Mouse (Mus musculus) layer of hippocampus, postnatal 36 days (tissue): ENCODE measurements around the gene Tmem17. TPM values are rescaled to one million over a fixed set of nuclear protein-coding genes. Genes with fewer than 3 reads are reported as not detected.

Source experiments
- DNase-seq, 2 experiments: peaks; one replicate each; pipeline ENCODE4 v3.0.0; 2022
- total RNA-seq, 2 experiments: library from RNA; stranded (reverse); gene quantifications; 2 replicates each; pipeline ENCODE4 v1.2.3; 2021

The Tmem17 gene
- 1 to 10 TPM; 4.6 to 5.3 TPM for total RNA-seq

DNA sequence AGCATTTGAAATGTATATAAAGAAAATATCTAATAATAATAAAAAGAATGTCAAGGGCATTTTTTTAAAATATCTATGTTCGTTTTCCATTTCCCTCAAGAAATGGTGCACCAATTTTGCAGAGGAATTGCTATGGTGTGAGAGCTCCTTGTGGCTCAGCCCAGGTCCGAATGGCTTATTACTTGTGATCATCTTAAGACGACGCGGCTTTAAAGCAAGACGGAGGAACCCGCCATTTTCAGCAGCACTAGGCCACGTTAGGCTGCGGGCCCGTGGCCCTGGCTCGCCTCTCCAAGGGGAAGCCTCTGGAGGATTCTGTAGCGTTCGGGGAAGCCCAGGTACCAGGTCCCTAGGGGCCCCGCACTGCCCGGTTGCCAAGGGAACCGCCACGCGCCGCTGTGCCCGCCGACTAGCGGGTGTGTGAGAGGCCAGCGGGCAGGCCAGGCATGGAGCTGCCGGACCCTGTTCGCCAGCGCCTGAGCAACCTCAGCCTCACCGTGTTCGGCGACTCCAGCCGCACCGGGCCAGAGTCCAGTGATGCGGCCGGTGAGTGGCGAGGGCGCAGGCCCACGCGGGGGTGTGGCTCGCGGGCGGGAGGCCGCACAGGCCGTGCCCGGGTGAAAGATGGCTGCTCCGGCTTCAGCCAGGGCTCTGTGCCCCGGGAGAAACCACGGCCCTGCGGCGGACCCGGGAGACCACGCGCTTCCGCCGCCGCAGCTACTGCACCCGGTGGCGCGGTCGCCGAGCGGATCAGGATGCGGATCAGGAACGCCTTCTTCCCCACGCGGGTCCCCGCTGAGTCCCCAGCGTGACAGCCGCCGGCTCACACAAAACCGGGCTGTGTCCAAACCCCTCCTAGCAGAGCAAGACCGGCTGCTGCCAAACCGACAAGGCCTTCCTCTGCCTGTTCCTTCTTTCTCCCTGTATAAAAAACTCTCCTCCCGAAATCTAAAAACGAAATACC, at the start of gene Tmem17:
TSS of gene Tmem17 (plus strand) at position 51 of the 964 bp plus-strand sequence.
- DNase-seq = peak; percentile 87

DNA sequence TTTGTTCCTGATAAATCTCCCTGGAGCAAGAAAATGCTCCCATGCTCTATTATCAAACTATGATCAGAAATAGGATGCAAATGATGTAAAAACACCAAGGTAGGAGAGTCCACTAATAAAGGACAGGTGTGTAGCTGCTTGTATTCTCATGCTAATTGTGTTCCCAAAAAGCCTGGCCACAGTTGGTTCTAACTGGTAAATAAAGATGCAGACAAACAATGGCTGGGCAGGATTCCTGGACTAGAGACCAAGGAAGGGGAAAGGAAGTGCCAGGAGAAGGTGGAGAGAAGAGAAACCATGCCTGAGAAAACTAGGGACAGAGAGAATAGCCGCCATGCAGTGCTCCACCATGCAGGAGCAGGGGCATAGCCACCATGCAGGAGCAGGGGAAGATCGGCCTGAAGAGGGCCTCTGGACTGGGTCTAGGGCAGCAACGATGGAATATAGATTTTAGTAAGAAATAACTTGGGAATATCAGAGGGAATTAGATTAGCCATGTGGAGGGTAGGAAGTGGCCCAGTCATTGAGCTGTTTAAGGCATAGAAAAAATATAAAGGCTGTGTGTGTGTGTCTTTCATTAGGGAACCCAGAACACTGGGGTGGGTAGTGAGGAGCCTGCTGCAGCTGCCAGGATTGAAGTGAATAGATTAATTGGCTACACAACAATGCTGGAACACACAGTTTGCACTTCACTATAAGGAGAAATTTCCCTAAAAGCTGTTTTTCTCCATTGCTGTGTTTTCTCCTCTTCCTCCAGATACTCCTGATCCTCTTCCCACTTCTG, 31.9 kb upstream of the Tmem17 start:
- DNase-seq = no peak

DNA sequence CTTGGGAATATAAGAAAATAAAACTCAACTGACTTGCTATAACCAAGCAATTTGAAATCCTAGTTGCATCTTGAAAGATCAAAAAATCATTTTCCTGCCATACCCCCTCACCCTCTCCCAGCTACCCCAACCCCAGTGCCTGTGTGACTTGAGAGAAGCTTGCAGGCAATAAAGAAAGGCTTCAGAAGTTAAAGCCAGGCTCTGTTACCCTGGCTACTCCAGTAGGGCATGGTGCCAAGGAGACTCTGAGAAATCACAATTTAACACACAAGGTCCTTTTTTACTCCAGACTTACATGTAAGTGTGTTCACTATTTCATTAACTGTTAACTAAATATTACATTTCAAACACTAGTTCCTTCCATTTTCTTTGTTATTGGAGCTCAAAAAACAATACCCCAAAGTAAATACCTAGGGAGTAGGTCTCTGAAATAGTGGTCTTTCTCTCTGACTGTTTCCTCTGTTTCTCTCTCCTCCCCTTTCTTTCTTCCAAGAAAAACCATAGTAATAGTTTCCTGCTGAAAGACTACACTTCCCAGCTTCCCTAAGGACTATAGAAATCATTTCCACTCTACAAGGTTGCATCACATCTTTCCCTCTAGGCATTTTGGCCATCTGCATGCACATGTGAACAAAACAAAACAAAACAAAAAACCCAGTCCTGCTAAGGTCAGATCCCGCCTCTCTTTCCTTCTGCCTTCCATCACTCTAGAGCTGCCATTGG, 30.1 kb upstream of the Tmem17 start:
- DNase-seq = no peak

DNA sequence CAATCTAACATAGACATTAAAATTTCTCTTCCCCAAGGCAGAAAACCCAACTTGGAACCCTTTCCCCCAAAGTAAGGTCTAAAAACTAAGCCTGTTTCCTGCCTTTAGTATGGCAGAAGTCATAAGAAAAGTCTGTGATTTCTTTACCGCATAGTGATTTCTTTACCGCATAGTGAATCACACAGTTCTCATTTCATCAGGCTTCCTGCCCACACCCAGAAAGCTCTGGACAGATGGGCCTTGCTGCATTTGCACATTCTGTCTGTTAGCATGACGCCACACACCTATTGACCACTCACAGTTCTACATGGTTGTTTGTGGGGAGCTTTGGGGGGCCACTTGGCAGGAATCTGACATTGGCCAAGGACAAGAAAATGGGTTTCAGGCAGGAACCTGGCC, 29.5 kb upstream of the Tmem17 start:
- DNase-seq = no peak

DNA sequence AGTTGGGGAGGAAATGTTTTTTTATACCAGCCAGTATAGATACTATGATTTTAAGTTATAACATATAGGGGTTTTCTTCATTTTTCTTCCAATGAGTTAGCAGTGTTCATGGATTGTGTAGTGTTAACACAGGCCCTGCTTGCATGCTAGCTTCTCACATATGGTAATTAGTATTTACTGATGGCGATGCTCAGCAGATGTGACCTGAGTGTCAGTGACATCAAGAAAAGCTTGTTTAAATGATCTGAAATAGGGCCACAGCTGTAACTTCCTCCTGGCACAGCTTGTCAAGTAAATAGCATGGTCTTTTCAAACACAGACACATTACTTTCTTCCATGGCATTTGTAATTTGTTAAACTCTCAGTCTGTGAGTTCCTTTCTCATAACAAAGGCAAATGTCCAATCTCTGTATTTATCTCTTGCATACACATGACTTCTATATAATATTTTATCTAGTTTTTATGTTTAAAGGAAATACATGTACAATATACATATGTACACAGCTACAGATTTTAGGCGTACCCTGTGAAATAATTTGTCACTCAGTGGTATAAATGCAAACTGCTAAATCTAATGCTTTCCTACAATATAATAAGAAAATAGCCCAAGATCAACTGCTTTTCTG, 18.1 kb upstream of the Tmem17 start:
- DNase-seq = no peak

DNA sequence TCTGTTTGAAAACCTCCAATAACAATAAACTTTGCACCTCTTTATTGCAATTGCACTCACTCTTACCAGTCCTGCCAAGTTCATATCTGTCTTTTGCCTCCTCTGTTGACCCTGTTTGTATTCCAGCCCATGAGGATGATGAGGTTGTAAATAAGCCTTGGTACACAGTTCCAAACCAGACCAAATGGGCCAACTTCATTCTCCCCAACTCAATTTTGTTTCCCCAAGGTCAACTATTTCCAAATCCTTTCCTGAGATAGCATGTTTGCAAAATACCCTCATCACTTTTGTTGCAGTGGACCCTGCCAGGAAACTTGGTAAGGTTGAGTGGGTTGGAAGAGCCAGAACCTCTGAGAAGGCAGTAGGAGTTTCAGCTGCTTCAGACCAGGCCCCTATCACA, 16.9 kb upstream of the Tmem17 start:
- no peak for DNase-seq

DNA sequence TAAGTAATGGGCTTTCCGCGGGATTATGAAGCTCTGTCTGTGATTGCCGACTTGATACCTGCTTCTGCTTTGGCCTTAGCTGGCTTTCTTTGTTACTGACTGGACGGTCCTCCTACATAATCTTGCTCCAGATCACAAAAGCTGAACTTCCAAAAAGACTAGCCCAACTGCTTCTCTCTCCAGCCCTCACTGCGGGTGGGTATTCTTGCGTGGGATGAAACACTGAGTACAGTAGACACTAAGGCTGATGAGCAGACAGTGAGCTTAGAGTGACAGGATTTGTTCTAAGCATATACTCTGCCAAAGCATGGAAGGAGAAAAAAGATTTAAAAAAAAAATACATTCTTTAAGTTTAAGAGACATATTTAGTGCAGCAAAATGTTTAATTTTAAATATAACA, 12.5 kb upstream of the Tmem17 start:
- DNase-seq = no peak

DNA sequence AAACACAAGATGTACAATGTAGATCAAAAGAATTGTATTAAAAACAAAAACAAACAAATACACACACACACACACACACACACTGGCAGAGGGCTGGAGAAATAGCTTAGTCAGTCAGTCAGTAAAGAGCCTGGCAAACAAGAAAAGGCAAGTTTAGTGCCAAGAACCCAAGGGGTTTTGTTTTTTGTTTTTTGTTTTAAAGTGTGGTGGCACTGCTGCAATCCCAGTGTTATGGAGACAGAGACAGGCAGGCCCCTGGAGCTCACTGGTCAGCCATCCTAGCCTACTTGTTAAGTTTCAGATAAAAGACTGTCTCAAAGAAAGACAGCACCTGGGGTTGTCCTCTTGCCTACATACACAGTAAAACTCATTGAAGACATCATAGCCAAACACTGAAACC, 12.0 kb upstream of the Tmem17 start:
- DNase-seq = no peak

DNA sequence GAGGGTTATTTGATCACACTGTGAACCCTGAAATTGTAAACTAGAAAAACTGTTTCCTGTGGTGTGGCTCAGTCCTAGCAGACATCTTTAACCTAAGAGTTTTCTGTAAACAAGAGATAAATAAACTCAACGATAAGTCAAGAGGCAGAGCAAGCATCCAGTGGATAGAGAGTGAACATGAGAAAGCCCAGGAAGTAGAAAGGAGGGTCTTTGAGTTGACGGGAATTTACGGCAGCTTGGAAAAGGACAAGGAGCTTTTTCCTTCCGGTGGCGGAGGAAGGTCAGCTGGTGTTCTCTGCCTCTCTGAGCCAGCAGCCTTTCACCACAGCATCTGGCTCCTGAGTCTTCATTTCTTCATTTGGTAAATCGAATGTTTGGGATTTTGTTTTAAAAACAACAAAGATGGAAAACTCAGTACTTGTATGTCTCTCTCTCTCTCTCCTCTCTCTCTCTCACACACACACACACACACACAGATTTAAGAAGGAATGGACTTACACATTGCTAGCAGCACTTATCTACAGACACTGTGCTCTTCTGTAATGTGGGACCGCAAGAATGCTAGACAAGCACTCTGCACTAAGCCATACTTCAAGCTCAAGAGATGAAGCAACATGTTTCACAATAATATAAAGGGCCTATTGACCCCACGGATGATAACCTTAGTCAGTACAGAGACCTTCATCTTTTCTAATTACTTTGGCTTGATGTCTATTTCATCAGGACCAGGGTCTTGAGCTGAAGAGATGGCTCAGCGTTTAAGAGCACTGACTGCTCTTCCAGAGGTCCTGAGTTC, 10.9 kb upstream of the Tmem17 start:
- no peak for DNase-seq

DNA sequence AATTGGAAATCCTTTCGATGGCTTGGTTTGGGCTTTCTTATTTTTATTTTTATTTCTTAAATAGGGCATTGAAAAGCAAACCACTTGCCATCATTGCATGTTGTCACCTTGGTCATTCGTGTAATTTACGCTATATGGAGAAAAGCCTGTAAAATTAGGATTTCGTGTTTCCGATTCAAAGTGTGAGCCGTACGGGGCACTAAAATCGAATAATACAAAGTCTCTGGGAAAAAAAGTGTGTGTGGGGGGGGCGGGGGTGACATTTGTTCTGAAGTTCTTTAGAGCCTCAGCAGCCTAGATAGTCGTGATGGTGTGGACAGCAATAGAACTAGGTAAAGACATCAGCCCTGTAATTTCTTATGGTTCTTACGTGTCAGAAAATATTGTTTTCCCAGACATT, 1.2 kb downstream of the Tmem17 start:
- DNase-seq = no peak

DNA sequence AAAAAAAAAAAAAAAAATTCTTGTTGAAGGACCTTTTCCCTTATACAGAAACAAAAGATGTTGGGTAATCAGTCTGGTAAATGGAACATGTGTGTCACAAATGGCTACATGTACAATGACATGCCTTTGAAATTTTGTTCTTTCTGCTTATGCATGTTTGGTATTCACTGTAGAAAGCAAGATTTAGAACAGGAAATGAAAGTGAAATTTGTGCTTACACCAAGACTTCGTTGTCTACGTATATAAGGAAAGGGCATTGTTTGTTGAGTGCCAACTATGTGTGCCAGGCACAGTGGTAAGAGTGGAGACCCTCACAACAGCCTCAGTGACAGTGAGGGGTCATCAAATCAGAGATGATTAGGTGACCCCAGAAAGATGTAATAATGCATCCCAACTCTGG, 3.2 kb downstream of the Tmem17 start:
- no peak for DNase-seq

DNA sequence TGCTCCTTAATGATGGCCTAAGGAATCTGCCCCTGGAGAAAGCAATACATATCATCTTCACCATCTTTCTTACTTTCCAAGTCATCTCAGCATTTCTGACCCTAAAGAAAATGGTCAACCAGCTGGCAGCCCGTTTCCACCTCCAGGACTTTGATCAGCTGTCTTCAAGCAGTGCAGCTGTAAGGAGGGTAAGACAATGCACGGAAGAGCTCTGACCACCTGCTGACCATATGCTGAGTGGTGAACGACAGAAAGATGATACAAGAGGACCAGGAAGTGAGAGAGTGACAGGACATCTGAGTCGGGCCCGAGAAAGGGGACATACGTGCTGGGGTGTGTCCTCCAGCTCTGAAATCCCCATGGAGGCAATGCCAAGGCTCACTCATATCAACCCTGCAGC, 6.6 kb downstream of the Tmem17 start:
- no peak for DNase-seq

DNA sequence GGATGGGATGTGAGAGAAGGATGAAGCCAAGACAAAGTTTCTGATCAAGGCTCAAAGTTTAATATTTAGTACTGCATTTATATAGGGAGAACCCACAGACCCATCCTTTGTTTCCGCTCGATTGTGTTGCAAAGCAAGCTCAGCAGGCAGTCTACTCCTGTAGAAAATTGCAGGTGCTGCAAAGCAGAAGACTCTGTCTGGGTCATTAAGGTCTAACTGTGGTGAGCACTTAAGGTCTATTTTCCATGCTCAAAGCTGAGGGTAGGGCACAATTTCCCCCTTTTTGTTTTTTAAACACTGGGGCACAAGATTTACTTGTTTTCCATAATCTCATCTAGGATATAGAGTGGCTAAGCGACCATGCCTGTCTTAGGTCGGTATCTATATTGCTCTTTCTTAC, 8.4 kb downstream of the Tmem17 start:
- no peak for DNase-seq

DNA sequence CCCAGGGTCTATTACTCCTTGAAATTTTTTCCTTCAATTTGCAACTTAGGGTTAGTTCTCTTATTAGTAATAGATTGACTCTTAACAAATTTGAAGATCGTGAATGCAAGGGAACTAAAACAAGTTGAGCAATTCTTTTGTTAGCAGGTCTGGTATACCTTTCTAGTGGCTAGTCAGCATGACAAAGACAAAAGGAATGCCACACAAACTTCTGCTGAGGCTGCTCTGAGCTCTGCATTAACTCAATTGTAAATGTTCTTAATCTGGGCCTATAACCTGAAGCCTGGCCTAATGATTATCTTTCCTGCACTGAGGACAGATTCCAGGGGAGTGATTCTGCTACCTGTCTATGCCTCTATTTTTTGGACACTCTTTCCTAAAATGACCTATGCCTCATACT, 12.7 kb downstream of the Tmem17 start:
- DNase-seq = no peak

DNA sequence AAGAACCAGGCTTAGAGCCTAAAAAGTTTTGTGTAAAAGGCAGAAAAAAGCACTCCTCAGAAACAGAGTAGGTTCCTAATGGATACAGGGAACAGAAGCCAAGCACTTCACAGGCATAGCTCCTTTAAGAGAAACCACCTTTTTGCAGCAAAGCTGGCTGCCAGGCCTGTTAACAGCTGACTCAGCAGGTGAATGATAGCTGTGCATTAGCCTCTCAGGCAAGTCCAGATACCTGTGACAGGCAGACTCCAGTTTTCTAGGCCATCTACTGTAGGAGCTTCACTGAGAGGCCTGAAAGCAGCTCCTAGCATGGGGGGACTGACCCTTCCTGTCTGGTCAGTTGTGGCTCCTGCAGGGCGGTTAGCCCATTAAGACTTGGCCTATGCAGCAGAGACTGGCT, 28.7 kb downstream of the Tmem17 start:
- no peak for DNase-seq

DNA sequence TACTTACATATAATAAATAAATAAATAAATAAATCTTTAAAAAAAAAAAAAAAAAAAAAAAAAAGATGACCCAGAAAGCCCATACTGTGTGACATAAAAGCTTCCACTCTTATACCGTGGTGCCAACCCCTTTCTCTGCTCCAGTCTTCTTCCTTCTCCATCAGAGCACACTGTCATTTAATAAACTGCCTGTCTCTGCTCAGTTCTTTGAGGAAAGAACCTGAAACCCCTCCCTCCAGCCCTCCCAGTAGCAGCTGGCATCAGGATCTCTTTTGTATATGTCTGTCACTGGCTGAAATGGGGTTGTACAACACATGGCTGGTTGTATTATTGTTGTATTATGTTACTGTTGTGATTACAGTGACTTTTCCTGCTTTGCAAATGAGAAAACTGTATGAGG, 48.2 kb downstream of the Tmem17 start:
- no peak for DNase-seq

DNA sequence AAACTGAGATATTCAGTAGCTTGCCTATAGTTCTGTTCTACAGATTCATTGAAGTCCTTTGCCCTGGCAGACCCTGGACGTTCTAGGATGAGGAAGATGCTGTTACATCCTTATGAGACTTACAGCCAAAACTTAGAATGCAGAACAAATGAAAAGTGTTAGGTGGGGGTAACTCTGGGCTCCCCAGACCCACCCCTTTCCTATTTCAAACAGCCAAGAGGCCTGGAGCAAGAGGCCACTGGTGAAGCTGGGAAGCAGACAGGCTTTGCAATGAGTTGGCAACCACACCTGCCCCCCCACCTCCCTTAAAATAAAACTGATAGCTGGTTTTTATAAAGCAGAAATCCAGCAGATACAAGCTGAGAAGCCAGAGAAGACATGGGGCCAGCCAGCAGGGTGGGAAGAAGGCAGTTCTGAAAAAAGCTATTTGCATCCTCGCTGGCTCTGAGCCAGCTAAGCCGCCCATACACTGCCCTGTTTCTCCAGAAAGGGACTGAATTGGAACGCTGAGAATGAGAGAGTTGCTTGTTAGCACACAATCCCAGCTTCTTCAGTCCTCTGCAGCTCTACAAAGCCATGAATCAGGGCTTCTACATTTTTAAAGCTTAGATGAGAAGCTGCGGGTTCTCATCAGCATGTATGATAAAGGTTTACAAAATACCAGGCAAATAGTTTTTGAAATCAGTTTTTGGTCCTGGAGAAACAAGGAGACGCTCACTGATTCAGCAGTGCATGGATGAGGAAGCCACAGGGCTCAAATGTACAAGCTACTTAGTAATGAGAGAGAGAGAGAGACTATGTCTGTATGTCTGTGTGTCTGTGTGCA, 48.8 kb downstream of the Tmem17 start:
- DNase-seq = peak; percentile 67 to 71

DNA sequence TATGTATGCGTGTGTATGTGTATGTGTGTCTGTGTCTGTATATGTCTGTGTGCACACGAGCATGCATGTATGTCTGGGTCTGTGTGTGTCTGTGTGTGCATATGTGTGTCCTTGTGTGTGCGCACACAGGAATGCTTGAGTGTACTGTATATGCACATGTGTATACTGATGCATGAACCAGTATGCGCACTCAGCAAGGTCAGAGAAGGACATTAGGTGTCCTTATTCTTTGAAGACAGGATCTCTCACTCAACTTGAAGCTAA, 49.4 kb downstream of the Tmem17 start:
- no peak for DNase-seq

DNA sequence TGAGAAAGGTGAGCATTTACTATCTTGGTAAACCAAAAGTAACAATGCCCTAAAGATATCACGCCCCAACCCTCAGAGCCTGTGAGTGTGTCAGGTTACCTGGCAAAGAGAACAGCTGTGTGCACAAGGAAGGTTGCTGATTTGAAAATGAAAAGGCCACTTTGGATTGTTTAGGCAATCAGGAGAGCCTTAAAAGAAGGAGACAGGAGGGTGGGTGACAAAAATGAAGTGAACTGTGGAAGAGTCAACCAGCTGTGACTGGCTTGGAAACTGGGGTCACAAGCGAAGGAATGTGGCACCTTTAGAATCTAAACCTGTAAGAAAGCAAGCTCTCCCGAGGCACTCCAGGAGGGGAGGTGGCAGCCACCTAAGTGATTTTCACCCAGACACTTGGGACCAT, 51.8 kb downstream of the Tmem17 start:
- DNase-seq = no peak

DNA sequence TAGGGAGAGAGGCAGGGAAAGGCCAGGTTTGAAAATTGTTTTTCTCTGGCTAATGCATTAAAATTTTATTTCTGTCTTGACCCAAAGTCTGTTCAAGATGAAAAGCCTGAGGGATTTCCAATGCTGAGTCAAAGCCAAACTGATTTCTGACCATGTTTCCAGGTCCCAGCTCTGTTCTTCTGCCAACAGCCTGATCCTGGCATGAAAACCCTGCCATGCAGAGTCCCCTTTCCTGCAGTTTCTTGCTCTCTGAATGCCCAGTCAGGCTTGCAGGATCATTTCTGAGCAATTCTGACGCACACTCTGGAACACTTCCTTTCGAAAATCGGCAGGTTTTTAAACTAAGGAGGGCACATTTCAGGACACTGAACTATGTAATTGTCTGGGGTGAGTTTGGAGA, 52.8 kb downstream of the Tmem17 start:
- no peak for DNase-seq
